Mouse (Mus musculus): ENCODE results near the gene Tulp2. TPM values are rescaled to one million over a fixed set of nuclear protein-coding genes. Genes with fewer than 3 reads are reported as not detected.
A peak's percentile ranks its signal among the peaks of the same experiment; 100 is the strongest.
"Not testable (repeated sequence)": the region's sequence is repeated elsewhere in the genome, so short reads cannot be mapped to it uniquely, and the experiment has no call there.

Tulp2 gene
- polyA plus RNA-seq, 3 experiments from 2014 or later = 0.23 to 1.8 (median 0.29) TPM

DNA sequence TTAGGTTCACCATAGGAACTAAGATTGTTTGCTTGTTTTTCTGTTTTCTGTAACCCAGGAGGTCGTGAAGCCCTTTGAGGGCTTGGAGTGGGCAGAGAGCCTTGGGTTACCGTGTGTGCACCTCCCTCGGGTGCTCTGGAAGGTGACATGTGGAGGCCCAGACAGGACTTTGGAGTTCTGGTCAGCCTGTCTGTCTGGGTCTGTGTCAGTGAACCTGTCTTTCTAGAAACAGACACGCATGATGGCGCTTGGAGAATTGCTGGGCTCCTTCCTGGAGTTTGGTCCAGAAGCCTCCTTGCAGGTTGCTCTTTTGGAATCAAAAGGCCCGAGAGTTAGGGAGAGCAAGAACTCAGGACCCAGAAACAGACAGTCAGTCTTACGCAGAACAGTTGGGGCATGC is 21.3 kb upstream of the Tulp2 start:
- no peak for ATAC-seq

DNA sequence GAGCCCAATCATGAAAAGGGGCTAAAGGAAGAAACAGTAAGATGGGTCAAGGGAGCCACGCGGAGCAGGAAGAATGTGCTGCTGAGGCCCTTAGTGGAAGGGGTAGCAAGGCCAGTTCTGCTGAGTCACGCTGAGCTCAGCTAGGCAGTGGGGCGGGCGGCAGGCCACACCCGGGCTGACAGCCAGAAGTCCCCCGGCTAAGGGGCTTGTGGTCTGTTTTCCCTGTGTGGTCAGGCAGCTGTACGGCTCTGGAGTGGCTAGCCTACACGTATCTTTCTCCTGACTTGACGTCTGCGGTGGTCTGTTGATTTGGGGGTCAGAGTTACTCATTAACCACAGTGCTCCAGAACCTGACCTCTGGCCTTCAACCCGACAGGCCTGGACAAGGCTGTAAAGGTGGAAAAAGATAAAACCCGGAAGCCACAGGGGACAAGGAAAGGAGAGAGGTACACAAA is 20.8 kb upstream of the Tulp2 start:
- ATAC-seq = no peak

DNA sequence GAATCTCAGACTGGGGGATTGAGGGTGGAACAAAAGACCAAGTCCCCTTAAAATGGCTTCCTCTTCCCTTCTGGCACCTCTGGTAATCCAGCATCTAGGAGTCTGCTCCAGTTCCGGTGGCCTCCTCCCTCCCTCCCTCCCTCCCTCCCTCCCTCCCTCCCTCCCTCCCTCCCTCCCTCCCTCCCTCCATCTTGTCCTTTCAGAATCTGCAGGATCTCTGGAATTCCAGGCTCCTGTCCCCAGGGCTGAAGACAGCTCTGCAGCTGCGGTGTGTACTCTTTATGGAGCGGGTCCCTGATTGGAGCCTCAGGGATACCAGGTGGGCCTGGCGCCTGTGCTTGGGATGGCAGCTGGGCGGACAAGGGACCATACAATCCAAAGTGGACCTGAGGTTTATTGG is 20.4 kb upstream of the Tulp2 start:
- ATAC-seq = no peak

DNA sequence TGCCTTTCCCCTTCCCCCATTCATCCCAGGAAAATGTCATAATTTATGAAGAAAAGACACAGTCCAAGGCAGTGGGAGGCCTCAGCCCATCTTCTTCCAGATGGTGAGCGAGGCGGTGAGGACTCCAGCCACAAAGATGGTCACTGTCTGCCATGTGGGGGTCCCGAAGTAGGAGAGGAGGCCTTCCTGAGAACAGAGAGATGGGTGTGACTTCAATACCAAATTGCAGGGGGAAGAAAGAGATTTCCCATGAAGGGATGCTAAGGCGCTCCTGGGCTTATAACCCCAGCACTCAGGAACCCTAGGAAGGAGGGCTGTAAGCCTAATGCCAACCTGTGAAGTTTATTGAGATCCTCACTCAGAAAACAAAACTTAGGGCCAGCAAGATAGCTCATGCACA is 19.9 kb upstream of the Tulp2 start:
- ATAC-seq = no peak

DNA sequence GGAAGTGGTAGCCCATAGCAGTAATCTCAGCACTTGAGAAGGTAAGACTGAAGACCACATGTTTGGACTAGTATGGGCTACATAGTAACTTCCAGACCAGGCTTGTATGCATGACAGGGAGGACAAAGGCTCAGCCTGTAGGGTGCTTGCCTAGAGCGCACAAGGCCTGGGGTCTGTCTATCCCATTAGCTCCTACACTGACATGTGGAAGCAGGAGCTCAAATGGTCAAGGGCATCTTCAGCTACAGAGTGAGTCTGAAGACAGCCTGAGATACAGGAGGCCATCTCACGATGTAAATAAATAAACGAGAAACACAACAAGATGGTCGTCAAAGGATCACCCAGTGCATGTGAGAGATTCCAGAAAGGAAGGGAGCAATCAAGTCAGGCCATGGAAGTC is 19.4 kb upstream of the Tulp2 start:
- ATAC-seq = no peak

DNA sequence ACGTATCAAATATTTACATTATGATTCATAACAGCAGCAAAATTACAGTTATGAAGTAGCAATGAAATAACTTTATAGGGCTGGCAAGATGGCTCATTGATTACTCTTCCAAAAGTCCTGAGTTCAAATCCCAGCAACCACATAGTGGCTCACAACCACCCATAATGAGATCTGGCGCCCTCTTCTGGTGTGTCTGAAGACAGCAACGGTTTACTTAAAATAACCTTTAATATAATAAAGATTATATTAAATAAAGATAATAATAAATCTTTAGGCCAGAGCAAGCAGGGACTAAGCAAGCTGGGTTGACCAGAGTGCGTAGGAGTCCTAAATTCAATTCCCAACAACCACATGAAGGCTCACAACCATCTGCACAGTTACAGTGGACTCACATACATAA is 18.8 kb upstream of the Tulp2 start:
- ATAC-seq = not testable (repeated sequence)

DNA sequence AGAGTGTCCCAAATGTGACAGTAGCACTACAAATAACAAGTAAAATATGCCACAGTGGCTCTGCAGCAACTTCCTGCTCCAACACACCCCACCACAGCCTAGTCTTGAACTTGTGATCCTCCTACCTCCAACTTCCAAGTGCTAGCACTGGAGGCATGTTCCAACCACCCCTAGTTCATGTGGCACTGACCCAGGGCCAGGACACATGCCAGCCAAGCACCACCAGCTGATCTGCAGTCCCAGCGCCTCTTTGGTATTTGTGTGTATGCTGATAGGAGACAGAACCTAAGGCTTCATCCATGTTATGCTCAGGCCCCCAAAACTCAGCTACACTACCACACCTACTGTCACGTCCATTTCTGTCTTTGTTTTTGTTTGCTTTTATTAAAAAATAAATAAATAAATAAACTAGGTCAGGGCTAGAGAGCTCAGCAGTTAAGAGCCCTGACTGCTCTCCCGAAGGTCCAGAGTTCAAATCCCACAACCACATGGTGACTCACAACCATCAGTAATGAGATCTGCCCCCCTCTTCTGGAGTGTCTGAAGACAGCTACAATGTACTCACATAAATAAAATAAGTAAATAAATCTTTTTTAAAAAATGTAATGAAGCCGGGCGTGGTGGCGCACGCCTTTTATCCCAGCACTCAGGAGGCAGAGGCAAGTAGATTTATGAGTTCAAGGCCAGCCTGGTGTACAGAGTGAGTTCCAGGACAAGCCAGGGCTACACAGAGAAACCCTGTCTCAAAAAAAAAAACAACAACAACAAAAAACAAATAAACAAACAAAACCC is 17.5 kb upstream of the Tulp2 start:
- ATAC-seq = no peak

DNA sequence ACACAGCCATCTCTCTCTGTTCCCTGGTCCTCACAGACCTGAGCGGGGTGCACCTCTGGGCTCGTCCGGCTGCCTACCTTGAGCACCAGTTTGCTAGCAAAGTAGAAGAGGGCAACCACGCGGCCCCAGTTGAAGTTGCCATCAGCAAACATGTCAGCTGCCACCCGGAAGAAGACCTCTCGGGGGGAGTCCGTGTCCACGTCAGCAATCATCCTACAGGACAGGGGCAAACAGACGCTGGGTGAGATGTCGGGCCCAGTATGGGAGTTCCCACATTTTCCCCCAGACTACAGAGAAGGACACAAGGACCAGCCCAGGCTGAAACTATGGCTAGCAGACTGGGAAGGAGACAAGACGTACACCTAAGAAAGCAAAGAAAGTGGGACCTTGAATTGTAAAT is 16.6 kb upstream of the Tulp2 start:
- no peak for ATAC-seq

DNA sequence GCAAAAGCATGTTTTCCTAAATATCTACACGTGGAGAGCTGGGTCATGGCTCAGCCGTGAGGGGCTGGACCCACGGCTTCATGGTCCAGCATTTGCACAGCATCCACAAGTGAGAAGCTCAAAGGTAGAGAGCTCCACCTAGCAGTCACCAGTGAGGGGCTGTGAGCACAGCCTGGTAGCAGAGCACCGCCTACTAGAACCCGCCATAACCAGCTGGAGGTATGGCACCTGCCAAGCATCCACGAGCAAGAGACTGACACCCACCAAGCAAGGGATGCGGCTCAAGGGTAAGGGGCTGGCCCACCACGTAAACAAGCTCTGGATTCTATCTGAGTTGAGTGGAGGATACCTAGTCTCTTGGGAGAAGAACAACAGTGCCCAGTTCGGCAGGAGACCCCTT is 16.1 kb upstream of the Tulp2 start:
- no peak for ATAC-seq

DNA sequence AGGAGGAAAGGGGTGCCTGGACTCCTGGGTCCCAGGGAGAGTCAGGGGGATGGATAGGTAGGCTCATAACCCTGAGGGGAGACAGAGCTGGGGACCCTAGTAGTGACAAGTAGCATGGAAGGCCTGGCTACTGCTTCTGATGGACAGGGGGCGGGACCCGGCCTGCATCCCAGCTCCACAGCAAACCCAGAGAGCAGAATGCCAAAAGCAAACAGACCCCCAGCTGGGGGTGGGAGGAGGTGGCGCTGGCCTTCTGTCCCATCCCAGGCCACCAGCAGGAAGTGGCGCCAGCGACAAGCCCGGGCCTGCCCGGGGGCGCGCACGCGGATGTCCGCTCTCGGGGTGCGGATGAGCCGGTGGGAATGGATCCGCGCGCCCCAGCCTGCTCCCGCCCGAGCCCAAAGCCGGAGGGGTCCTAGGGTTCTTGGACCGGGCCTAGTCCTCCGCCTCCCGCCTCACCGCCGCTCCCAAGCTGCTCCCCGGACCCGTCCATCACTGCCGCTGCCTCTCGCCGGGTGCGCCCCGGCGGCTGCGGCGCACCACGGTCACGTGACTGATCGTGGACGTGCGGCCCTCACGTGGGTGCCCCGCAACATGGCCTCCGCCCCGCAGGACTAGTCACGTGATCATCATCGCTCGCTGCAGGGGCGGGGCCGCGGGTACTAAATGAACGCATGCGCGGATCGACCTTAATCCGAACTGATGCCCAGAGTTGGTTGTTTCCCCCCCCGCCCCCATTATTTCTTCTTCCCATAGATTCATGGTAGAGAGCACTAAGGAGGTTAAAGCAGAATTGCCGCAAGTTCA is 15.2 kb upstream of the Tulp2 start, which contains the start of gene Bax:
Bax (minus strand) TSS at position 616 of the 807 bp plus-strand sequence.
- peak; percentile 81 for ATAC-seq

DNA sequence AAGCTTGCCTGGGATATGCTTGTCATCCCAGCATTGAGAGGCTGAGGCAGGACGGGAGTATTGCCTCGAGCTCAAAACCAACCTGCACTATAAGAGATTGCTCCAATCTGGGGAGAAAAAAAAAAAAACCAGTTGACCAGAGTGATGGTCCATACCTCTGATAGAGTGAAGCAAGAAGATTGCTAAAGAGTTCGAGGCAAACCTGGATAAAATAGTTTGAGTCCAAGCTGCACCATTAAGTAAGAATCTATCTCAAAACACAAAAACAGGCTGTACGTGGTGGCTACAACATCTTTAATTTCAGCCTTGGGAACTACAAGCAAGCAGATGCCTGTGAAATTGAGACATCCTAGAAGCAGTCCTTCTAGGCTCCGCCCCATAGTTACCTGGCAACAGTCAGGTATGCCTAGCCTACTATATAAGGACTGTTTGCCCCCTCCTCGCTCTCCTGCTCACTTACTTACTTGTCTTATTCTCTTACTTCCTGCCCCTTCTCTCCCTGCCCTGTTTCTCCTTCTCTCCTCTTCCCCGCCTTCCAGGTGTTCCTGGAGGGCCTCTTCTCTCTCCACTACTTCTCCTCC is 14.5 kb upstream of the Tulp2 start:
- ATAC-seq = no peak

DNA sequence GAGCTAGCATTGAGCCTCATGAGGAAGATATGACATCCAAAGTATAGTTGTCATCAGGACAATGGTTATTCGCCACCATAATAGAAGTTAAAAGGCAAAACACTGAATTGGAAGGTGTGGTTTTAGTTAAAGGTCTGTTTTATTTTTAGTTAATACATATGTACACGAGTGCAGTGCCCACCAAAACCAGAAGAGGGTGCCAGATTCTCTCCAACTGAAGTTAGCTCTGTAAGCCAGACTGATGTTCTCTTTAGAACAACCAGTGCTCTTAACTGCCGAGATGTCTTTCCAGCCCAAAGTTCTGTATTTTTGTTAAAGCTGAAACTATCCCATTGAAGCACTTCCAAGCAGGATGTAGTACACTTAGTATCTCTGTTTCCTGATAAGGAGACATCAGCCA is 10.8 kb upstream of the Tulp2 start:
- peak; percentile 69 for ATAC-seq

DNA sequence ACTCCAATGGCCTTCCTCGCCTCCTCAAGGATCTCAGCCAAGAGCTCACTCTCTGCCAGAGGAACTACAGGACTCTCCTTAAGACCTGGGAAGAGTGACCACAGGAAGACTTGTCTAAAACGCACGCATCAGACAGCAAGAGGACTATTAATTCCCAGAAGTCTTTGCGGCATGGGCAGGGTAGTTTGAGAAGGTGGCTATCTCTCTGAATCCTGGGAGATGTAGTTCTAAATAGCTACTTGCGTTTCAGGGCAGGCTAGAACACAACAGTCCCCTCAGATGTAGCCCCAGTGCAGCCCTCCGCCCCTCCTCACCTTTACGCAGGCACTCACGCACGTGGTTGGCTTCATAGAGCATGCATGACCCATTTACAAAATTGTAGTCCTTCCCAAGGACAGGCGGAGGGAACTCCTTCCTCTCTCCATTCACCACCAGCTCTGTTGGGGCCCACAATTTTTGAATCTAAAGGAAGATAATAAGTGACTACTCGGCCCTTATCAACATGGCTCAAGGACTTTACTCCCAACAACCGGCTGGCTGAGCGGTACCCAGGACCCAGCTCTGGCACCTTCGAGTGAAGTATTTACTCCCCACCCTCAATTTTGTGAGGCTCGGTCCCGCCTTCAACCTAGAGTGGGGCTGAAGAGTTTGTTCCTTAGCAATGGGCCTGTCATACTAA is 6.2 kb upstream of the Tulp2 start:
- ATAC-seq = no peak

DNA sequence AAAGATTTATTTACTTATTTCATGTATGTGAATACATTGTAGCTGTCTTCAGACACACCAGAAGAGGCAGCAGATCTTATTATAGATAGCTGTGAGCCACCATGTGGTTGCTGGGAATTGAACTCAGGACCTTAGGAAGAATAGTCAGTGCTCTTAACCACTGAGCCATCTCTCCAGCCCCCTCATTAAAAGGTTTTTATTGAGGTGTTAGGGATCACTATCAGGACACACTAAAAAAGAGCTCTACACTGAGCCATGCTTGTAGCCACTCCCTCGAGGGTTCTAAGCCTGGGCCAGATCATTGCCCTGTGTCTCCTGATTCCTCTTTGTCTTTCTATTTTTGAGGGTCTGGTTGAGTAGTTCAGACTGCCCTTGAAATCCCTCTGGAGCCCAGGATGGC is 5.2 kb upstream of the Tulp2 start:
- no peak for ATAC-seq

DNA sequence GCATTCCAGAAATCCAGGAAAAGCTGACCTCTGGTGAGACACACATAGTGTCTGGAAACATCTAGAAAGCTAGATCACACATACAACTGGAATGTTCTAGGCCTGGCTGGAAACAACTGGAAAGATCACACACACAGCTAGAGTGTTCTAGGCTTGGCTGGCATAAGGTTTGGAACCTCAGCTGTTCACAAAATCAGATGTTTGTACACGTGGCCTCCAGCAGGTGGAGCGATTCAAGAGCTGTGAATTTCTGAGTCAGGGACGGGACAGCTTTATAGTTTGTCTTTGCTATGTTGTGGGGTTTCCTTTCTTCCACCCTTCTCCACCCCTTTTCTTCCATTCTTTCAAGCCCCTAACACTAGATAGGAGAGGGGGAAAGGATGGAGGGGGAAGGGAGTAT is 4.7 kb upstream of the Tulp2 start:
- peak; percentile 52 for ATAC-seq

DNA sequence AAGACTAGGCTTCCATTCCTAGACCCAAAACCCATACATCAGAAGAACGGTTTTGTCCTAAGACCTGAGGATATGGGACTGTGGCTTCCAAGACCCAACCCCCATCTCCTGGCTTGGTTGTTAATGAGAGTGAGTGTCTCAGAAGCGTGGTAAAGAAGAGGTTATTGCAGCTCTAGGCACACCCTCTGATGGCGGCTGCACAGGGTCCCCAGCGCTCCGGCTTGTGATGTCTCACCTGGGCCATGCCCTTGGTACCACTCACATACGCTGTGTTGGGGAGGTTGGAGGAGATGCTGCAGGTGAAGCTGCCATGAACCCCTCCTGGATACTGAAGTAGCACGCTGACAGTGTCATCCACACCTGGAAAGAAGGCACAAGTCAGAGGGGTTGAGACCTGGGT is 2.9 kb upstream of the Tulp2 start:
- ATAC-seq = no peak

DNA sequence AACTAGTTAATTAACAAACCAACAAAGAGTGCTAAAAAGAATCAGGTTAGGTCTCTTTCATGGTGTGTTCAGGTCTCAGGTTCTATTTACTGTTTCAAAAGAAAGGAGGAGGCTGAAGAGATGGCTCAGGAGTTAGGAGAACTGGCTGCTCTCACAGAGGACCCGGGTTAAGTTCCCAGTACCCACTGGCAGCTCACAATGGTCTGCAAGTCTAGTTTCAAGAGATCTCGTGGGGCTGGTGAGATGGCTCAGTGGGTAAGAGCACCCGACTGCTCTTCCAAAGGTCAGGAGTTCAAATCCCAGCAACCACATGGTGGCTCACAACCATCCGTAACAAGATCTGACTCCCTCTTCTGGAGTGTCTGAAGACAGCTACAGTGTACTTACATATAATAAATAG is 1.4 kb upstream of the Tulp2 start:
- ATAC-seq = not testable (repeated sequence)

DNA sequence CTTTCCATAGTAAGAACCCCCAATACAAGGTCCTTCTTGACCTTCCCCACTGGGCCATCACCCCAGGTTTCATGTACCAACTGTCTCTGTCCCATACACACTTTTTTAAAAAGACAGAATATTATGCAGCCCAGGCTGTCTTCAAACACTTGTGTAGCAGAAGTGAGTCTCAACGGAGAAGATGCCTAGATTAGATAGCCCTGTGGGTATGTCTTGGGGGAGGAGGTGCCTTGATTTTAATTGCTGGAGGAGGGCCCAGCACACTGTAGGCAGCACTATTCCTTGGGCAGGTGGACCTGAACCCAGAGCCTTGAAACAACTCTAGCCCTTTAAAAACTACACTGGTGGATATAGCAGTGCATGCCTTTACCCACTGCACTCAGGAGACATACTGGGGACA is 489 bp downstream of the Tulp2 start:
- ATAC-seq = no peak

DNA sequence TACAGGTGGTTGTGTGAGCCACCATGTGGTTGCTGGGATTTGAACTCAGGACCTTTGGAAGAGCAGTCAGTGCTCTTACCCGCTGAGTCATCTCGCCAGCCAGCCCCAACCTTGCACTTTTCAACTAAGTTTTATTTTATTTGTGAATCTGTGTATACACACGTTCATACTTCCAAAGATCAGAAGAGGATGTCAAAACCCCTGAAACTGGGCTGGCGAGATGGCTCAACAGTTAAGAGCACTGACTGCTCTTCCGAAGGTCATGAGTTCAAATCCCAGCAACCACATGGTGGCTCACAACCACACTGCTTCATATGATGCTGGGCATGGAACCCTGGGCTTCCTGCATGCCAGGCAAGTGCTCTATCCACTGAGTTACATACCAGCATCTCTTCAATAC is 3.3 kb downstream of the Tulp2 start:
- not testable (repeated sequence) for ATAC-seq

DNA sequence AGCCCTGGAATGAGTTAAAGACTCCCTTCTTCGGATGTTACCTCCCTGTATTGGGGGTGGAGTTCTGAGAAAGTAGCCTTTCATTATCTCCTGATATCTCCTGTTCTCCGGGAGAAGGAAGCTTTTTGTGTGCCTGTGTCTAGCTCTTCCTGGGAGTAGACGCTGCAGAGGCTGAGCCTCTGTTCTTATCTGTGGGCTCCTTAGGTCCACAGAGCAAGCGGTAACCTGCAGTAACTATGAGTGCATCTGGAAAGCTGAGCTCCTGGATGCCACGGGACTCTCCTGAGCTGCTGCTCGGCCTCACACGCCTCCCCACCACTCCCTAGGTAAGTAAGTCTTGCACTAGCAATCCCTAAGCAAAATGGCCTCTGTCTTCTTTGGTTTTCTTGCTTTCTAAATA is 4.5 kb downstream of the Tulp2 start:
- ATAC-seq = no peak

DNA sequence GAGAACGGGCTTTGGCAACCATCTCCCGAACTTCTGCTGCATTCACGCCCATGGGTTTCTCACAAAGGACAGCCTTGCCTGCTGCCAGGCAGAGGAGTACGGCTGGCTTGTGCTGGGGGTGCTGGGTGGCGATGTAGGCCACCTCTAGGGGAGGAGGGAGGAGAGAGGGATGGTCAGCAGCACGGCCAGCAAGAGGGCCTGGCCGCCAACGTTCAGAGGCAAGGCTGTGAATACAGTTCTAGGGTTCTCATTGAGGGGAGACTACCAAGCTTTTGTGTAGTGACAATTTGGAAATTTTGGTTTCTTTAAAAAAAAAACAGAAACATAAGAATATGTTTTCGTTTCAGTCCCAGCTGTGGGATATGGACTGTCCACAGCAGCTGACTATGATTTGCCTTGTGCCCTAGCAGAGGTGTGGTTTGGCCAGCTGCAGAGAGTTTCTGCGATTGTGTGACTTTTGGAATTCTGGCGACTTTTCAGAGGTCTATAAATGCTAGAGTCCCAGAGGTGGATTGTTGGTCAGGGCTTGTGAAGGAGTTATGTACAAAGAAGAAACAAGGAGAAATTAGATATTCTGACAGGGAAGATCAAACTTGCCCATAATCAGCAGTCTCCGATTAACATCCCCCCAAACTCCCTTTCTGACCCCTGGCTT is 5.2 kb downstream of the Tulp2 start, which contains the start of gene Gm45808:
Gm45808 (minus strand) TSS at position 51 of the 655 bp plus-strand sequence.
- ATAC-seq = no peak

DNA sequence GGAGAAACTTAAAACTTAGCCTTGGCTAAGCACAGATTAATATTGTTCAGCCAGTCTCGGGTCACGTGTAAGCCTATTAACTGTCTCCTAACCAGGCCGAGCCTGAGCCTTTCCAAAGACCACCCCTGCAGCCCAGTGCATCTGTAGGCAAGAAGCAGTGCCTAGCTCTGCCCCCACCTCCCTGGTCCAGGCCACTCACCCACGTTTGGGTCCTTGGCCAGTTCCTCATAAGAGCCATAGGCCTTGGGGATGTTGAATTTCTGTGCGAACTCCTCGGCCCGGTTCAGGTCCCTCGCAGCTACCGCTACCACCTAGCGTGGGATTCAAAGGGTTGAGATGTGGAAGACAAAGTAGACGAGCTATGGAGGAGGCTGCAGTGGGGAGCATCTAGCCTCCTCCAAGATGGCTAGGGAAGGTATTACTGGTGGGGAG is 6.2 kb downstream of the Tulp2 start:
- no peak for ATAC-seq
